Mouse (Mus musculus): Measurements from ENCODE around the gene Mif4gd.

Mif4gd gene

GRCm38 (mm10) chr11:115603476-115604303, 9.1 kb downstream of the Mif4gd start, which contains the start of the genes Mrps7 and Gga3:
Gene Mrps7 (plus strand): TSS chr11:115603925.
Gene Gga3 (minus strand): TSS chr11:115604051.
- Histone ChIP-seq H3K36me3 (ENCODE audit: insufficient read depth, low read length) (peaks cover 75% of the 10 kb centered on the region), H3K4me3 (replicated peaks; ENCODE audit: low read length) (peak within 1 kb of the TSS; percentile 99), H3K27me3 (ENCODE audit: insufficient read depth, low read length) (no peaks in the 10 kb centered on the region), H3K4me1 (replicated peaks; ENCODE audit: low read depth, low read length) (peaks cover 81% of the 10 kb centered on the region), H3K9me3 (ENCODE audit: low read length) (no peaks in the 10 kb centered on the region)
- no peak for TF ChIP-seq NANOG (IDR thresholded peaks at IDR 0.05; ENCODE audit: borderline replicate concordance, low read length)
- TF ChIP-seq CTCF (conservative IDR thresholded peaks at IDR 0.05; ENCODE audit: low read length): no peak
- TF ChIP-seq POU5F1 (IDR thresholded peaks at IDR 0.05; ENCODE audit: borderline replicate concordance, low read length): no peak

GRCm38 (mm10) chr11:115603128-115603475, 9.7 kb downstream of the Mif4gd start:
- H3K27me3 ChIP-seq (ENCODE audit: insufficient read depth, low read length): no peaks in the 10 kb centered on the region
- peaks cover 80% of the 10 kb centered on the region for H3K4me1 ChIP-seq (replicated peaks; ENCODE audit: low read depth, low read length)
- TF ChIP-seq CTCF (conservative IDR thresholded peaks at IDR 0.05; ENCODE audit: low read length) (no peak), NANOG (IDR thresholded peaks at IDR 0.05; ENCODE audit: borderline replicate concordance, low read length) (no peak), POU5F1 (IDR thresholded peaks at IDR 0.05; ENCODE audit: borderline replicate concordance, low read length) (no peak)
- H3K9me3 ChIP-seq (ENCODE audit: low read length): no peaks in the 10 kb centered on the region
- peak overlapping the region; percentile 99 for H3K4me3 ChIP-seq (replicated peaks; ENCODE audit: low read length)
- peaks cover 75% of the 10 kb centered on the region for H3K36me3 ChIP-seq (ENCODE audit: insufficient read depth, low read length)

- no peak for TF ChIP-seq POU5F1 (IDR thresholded peaks at IDR 0.05; ENCODE audit: borderline replicate concordance, low read length)
- TF ChIP-seq NANOG (IDR thresholded peaks at IDR 0.05; ENCODE audit: borderline replicate concordance, low read length): no peak
- TF ChIP-seq CTCF (conservative IDR thresholded peaks at IDR 0.05; ENCODE audit: low read length): no peak
- H3K9me3 ChIP-seq (ENCODE audit: low read length): no peaks in the 10 kb centered on the region
- H3K36me3 ChIP-seq (ENCODE audit: insufficient read depth, low read length): peaks cover 75% of the 10 kb centered on the region
- H3K4me1 ChIP-seq (replicated peaks; ENCODE audit: low read depth, low read length): peaks cover 81% of the 10 kb centered on the region
- H3K27me3 ChIP-seq (ENCODE audit: insufficient read depth, low read length): no peaks in the 10 kb centered on the region
- H3K4me3 ChIP-seq (replicated peaks; ENCODE audit: low read length): no peak overlapping the region
Observed at GRCm38 (mm10) chr11:115601174-115601573, 11.6 kb downstream of the Mif4gd start.

GRCm38 (mm10) chr11:115600743-115601142, 12.0 kb downstream of the Mif4gd start:
- H3K4me1 ChIP-seq (replicated peaks; ENCODE audit: low read depth, low read length): peaks cover 76% of the 10 kb centered on the region
- no peaks in the 10 kb centered on the region for H3K9me3 ChIP-seq (ENCODE audit: low read length)
- no peak overlapping the region for H3K4me3 ChIP-seq (replicated peaks; ENCODE audit: low read length)
- H3K27me3 ChIP-seq (ENCODE audit: insufficient read depth, low read length): no peaks in the 10 kb centered on the region
- peaks cover 75% of the 10 kb centered on the region for H3K36me3 ChIP-seq (ENCODE audit: insufficient read depth, low read length)
- TF ChIP-seq NANOG (IDR thresholded peaks at IDR 0.05; ENCODE audit: borderline replicate concordance, low read length): no peak
- TF ChIP-seq CTCF (conservative IDR thresholded peaks at IDR 0.05; ENCODE audit: low read length): no peak

- TF ChIP-seq CTCF (conservative IDR thresholded peaks at IDR 0.05; ENCODE audit: low read length) (no peak), NANOG (IDR thresholded peaks at IDR 0.05; ENCODE audit: borderline replicate concordance, low read length) (no peak), POU5F1 (IDR thresholded peaks at IDR 0.05; ENCODE audit: borderline replicate concordance, low read length) (no peak)
- H3K4me3 ChIP-seq (replicated peaks; ENCODE audit: low read length): no peak overlapping the region
- peaks cover 73% of the 10 kb centered on the region for H3K36me3 ChIP-seq (ENCODE audit: insufficient read depth, low read length)
Observed at GRCm38 (mm10) chr11:115599722-115600121, 13.0 kb downstream of the Mif4gd start.

GRCm38 (mm10) chr11:115598309-115598708, 14.5 kb downstream of the Mif4gd start:
- H3K36me3 ChIP-seq (ENCODE audit: insufficient read depth, low read length): peaks cover 88% of the 10 kb centered on the region
- TF ChIP-seq POU5F1 (IDR thresholded peaks at IDR 0.05; ENCODE audit: borderline replicate concordance, low read length) (no peak), CTCF (conservative IDR thresholded peaks at IDR 0.05; ENCODE audit: low read length) (no peak), NANOG (IDR thresholded peaks at IDR 0.05; ENCODE audit: borderline replicate concordance, low read length) (no peak)
- no peaks in the 10 kb centered on the region for H3K27me3 ChIP-seq (ENCODE audit: insufficient read depth, low read length)
- H3K4me3 ChIP-seq (replicated peaks; ENCODE audit: low read length): no peak overlapping the region
- H3K4me1 ChIP-seq (replicated peaks; ENCODE audit: low read depth, low read length): peaks cover 69% of the 10 kb centered on the region
- H3K9me3 ChIP-seq (ENCODE audit: low read length): no peaks in the 10 kb centered on the region

More at GRCm38 (mm10) chr11:115599722-115600121, 13.0 kb downstream of the Mif4gd start:
- Histone ChIP-seq H3K9me3 (ENCODE audit: low read length) (no peaks in the 10 kb centered on the region), H3K4me1 (replicated peaks; ENCODE audit: low read depth, low read length) (peaks cover 69% of the 10 kb centered on the region), H3K27me3 (ENCODE audit: insufficient read depth, low read length) (no peaks in the 10 kb centered on the region)

GRCm38 (mm10) chr11:115595209-115595608, 17.6 kb downstream of the Mif4gd start:
- TF ChIP-seq CTCF (conservative IDR thresholded peaks at IDR 0.05; ENCODE audit: low read length): peak; percentile 25; the same call in 1 of the 2 replicates
- no peak for TF ChIP-seq POU5F1 (IDR thresholded peaks at IDR 0.05; ENCODE audit: borderline replicate concordance, low read length)
- no peak for TF ChIP-seq NANOG (IDR thresholded peaks at IDR 0.05; ENCODE audit: borderline replicate concordance, low read length)
- Histone ChIP-seq H3K4me3 (replicated peaks; ENCODE audit: low read length) (no peak overlapping the region), H3K9me3 (ENCODE audit: low read length) (no peaks in the 10 kb centered on the region), H3K36me3 (ENCODE audit: insufficient read depth, low read length) (peaks cover 96% of the 10 kb centered on the region), H3K27me3 (ENCODE audit: insufficient read depth, low read length) (no peaks in the 10 kb centered on the region), H3K4me1 (replicated peaks; ENCODE audit: low read depth, low read length) (peaks cover 69% of the 10 kb centered on the region)

- TF ChIP-seq CTCF (conservative IDR thresholded peaks at IDR 0.05; ENCODE audit: low read length) (peak; percentile 16; the same call in 1 of the 2 replicates), POU5F1 (IDR thresholded peaks at IDR 0.05; ENCODE audit: borderline replicate concordance, low read length) (no peak)
- Histone ChIP-seq H3K9me3 (ENCODE audit: low read length) (no peaks in the 10 kb centered on the region), H3K4me3 (replicated peaks; ENCODE audit: low read length) (peak overlapping the region; percentile 46), H3K4me1 (replicated peaks; ENCODE audit: low read depth, low read length) (peaks cover 77% of the 10 kb centered on the region), H3K27me3 (ENCODE audit: insufficient read depth, low read length) (no peaks in the 10 kb centered on the region), H3K36me3 (ENCODE audit: insufficient read depth, low read length) (peaks cover 97% of the 10 kb centered on the region)
Observed at GRCm38 (mm10) chr11:115590526-115591075, 22.2 kb downstream of the Mif4gd start.
